Comparison of ENCODE assay signal across 17 mouse cellular contexts in genomic region chr4:99158495-99158894, GRCm38 (mm10). TPM values are rescaled to one million over a fixed set of nuclear protein-coding genes. Genes with fewer than 3 reads are reported as not detected.
A peak's percentile ranks its signal among the peaks of the same experiment; 100 is the strongest.
DNase-seq lines count a peak whose midpoint lies in the region; ATAC-seq and TF ChIP-seq lines count a peak whose summit lies in the region.
"Had no signal": no experiment of that assay in that cellular context is flagged by ENCODE, and none has a peak within 500 bp of the region (broad histone marks: within the 10 kb centered on the region; RNA-seq: fewer than 3 reads in every experiment).

No protein-coding gene starts in this region.

- no peaks in the 10 kb centered on the region for H3K27me3 ChIP-seq in C2C12 (ENCODE audit: control insufficient read depth, insufficient read depth, insufficient read length)
- H3K27me3 ChIP-seq: forebrain, embryonic 15.5 days; limb, embryonic 15.5 days had no signal

- no peak for TF ChIP-seq CTCF in C2C12 (IDR thresholded peaks at IDR 0.05; ENCODE audit: control insufficient read depth, insufficient read depth, insufficient read length)

- no peaks in the 10 kb centered on the region for H3K79me2 ChIP-seq in C2C12 (ENCODE audit: control insufficient read depth, insufficient read depth)

- peak; percentile 43 for ATAC-seq in megakaryocyte progenitor cell, adult 5-6 weeks (replicated peaks; ENCODE audit: poor library complexity)
- no peak for ATAC-seq in cerebellum, adult (ENCODE audit: insufficient number of reproducible peaks, low FRiP score, low TSS enrichment)
- ATAC-seq: forebrain, embryonic 15.5 days had no signal

- no peak overlapping the region for H3ac ChIP-seq in C2C12 (ENCODE audit: control insufficient read depth, insufficient read length, low read depth)

- DNase-seq in adrenal gland, postnatal 36 days, result peak; percentile 16 to 51
- no peak for DNase-seq in adrenal gland, adult 18-20 months (ENCODE audit: low spot score in 2 of 2)
- DNase-seq in 3134 (ENCODE audit: extremely low read depth, insufficient read length, low spot score), result peak; percentile 73
- DNase-seq in neural tube, embryonic 10.5 days (ENCODE audit: extremely low spot score, low spot score), result no peak
- DNase-seq: cerebellum, adult 8-10 months; heart, postnatal 10 days; kidney, adult 2 months; kidney, postnatal 10 days; left cerebral cortex, postnatal 4 days had no signal

- H3K4me3 ChIP-seq in C2C12 (ENCODE audit: insufficient read depth, poor library complexity, severe bottlenecking), result no peak overlapping the region
- H3K4me3 ChIP-seq: forebrain, embryonic 15.5 days; hindbrain, embryonic 12.5 days; left cerebral cortex, adult 2 months; limb, embryonic 15.5 days; lung, embryonic 15.5 days had no signal

- H3K79me3 ChIP-seq in C2C12 (ENCODE audit: low read depth), result no peaks in the 10 kb centered on the region

- no peaks in the 10 kb centered on the region for H3K36me3 ChIP-seq in C2C12 (ENCODE audit: control insufficient read depth, insufficient read depth)
- H3K36me3 ChIP-seq: forebrain, embryonic 15.5 days; hindbrain, embryonic 12.5 days; limb, embryonic 15.5 days; lung, embryonic 15.5 days had no signal

TF ChIP-seq in C2C12, 6 proteins besides CTCF, POLR2A, EP300 and RAD21:
- TF ChIP-seq MYOD1 (IDR thresholded peaks at IDR 0.05; ENCODE audit: control insufficient read depth, insufficient read length, low read depth), result peak; percentile 77
- TF ChIP-seq CEBPB (IDR thresholded peaks at IDR 0.05; ENCODE audit: low read depth), result peak; percentile 96
- TF ChIP-seq MYOG (IDR thresholded peaks at IDR 0.05; ENCODE audit: control insufficient read depth, extremely low read depth, insufficient read length), result no peak
- TF ChIP-seq USF1 (IDR thresholded peaks at IDR 0.05; ENCODE audit: low read depth), result peak; percentile 9
- TF ChIP-seq MAX (IDR thresholded peaks at IDR 0.05), result peak; percentile 78
- TF ChIP-seq FOSL1 (IDR thresholded peaks at IDR 0.05; ENCODE audit: insufficient read depth, low read length, poor library complexity, severe bottlenecking), result peak; percentile 81
TF ChIP-seq in C2C12: peak in this region for 5.

RNA-seq across cellular contexts. Expression of gene Atg4c, which starts 35.2 kb away (rescaled TPM):
- total RNA-seq in adrenal gland, postnatal 36 days (2021), result 10 to 100 TPM; 11.2 to 17.6 TPM
- 10 to 100 TPM in 1 of 2 experiments, 1 to 10 TPM in 1; 9.6 to 14.3 TPM for total RNA-seq in adrenal gland, adult 18-20 months (2021)
- 2.6 TPM for polyA plus RNA-seq in C2C12 (2012; fragmentation: generic; extraction: Trizol)
- 18.0 and 22.4 TPM in 2 replicates for total RNA-seq in megakaryocyte progenitor cell, adult 5-6 weeks (2015)
- total RNA-seq in megakaryocyte progenitor cell, adult 5-6 weeks (2017), result 13.9 and 16.8 TPM in 2 replicates

RNA-seq across cellular contexts. Expression of gene Dock7, which starts 37.8 kb away (rescaled TPM):
- 10 to 100 TPM; 37.3 to 67.4 TPM for total RNA-seq in adrenal gland, postnatal 36 days (2021)
- total RNA-seq in adrenal gland, adult 18-20 months (2021), result 10 to 100 TPM; 28.3 to 43.3 TPM
- 30.2 TPM for polyA plus RNA-seq in C2C12 (2012; fragmentation: generic; extraction: Trizol)
- total RNA-seq in megakaryocyte progenitor cell, adult 5-6 weeks (2015), result 22.8 and 32.5 TPM in 2 replicates
- 20.4 and 27.8 TPM in 2 replicates for total RNA-seq in megakaryocyte progenitor cell, adult 5-6 weeks (2017)

Comparison
In these comparisons a context has a peak if more than half of its experiments do, and no peak if none do; other contexts are left out.
1. DNase-seq: peak in adrenal gland, postnatal 36 days (2 of 2) and 3134 (single experiment); none in adrenal gland, adult 18-20 months (0 of 2) and neural tube, embryonic 10.5 days (single experiment).